Mouse (Mus musculus) stomach, embryonic 15.5 days (tissue): ENCODE measurements around the gene Trpm7. TPM values are rescaled to one million over a fixed set of nuclear protein-coding genes. Genes with fewer than 3 reads are reported as not detected.
"Not testable (repeated sequence)": the region's sequence is repeated elsewhere in the genome, so short reads cannot be mapped to it uniquely, and the experiment has no call there.

Experiments
- ATAC-seq: fragments of 200-750 bp; cut with Nextera tagmentation; 2 replicates; pipeline ENCODE4 v1.8.0; 2017; ENCODE audit warnings: low read depth, moderate number of reproducible peaks, moderate TSS enrichment; ENCODE audit not compliant: insufficient read depth, low FRiP score
- H3K27ac ChIP-seq: fragments of 300-500 bp; sonication (generic); 2 replicates; pipeline ENCODE4 v1.5.1; 2015; ENCODE audit warnings: mild to moderate bottlenecking, inconsistent platforms
- H3K27me3 ChIP-seq: fragments of 300-500 bp; sonication (generic); replicated peaks from 2 replicates; pipeline ENCODE4 v1.6.1; 2015; ENCODE audit warnings: inconsistent platforms
- H3K36me3 ChIP-seq: fragments of 300-500 bp; sonication (generic); 2 replicates; pipeline ENCODE4 v1.6.1; 2015; ENCODE audit warnings: inconsistent platforms
- H3K4me1 ChIP-seq: fragments of 300-500 bp; sonication (generic); 2 replicates; pipeline ENCODE4 v1.6.1; 2015; ENCODE audit warnings: inconsistent platforms
- H3K4me2 ChIP-seq: fragments of 300-500 bp; sonication (generic); 2 replicates; pipeline ENCODE4 v1.6.1; 2015; ENCODE audit warnings: mild to moderate bottlenecking, inconsistent platforms
- H3K4me3 ChIP-seq: fragments of 300-500 bp; sonication (generic); replicated peaks from 2 replicates; pipeline ENCODE4 v1.5.1; 2015; ENCODE audit warnings: inconsistent platforms
- H3K9ac ChIP-seq: fragments of 300-500 bp; sonication (generic); 2 replicates; pipeline ENCODE4 v1.6.1; 2015; ENCODE audit warnings: inconsistent platforms
- H3K9me3 ChIP-seq: fragments of 300-500 bp; sonication (generic); 2 replicates; pipeline ENCODE4 v1.6.1; 2016; ENCODE audit warnings: inconsistent platforms
- WGBS: fragments of 180-500 bp; shearing (Covaris S2); methylation state at CpG from one replicate; pipeline ENCODE4 v1.1.7; 2015; 5-methylcytosine and 5-hydroxymethylcytosine counted together
- polyA plus RNA-seq: library from polyadenylated mRNA; unstranded; fragments of >200 nt; fragmentation: Nextera tagmentation; extraction: Ambion mirVana; gene quantifications from 2 replicates; pipeline ENCODE4 v1.2.1, GENCODE M21; 2015

Trpm7 gene
- polyA plus RNA-seq, 1 experiment from 2014 or later, result 48.2 TPM

DNA sequence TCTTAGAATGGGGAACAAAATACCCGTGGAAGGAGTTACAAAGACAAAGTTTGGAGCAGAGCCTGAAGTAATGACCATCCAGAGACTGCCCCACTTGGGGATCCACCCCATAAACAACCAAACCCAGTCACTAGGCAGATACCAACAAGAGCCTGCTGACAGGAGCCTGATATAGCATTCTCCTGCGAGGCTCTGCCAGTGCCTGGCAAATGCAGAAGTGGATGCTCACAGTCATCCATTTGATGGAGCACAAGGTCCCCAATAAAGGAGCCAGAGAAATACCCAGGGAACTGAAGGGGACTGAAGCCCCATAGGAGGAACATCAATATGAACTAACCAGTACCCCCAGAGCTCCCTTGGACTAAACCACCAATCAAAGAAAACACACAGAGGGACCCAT lies 6.7 kb upstream of the Trpm7 start:
- H3K4me3 ChIP-seq, H3K27me3 ChIP-seq, H3K9ac ChIP-seq, H3K4me1 ChIP-seq, H3K4me2 ChIP-seq, H3K36me3 ChIP-seq, H3K27ac ChIP-seq, ATAC-seq, H3K9me3 ChIP-seq: not testable (repeated sequence)
- WGBS, result 66% methylated on average over 2 of the region's 2 CpGs

DNA sequence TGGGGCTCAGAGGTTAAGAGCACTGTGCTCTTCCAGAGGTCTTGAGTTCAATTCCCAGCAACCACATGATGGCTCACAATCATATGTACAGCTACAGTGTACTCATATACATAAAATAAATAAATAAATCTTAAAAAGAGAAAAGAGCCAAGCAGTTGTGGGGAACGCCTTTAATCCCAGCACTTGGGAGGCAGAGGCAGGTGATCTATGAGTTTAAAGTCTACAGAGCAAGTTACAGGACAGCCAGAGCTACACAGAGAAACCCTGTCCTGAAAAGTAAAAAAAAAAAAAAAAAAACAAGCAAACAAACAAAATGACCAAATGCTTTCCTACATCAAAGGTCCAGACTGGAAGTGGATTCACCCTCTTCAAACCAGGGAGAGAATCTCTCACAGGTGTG lies 2.0 kb upstream of the Trpm7 start:
- Histone ChIP-seq H3K4me3 (no peak overlapping the region), H3K27ac (no peak overlapping the region), H3K4me1 (peaks cover 7% of the 10 kb centered on the region; the same call in 1 of the 2 replicates), H3K27me3 (no peaks in the 10 kb centered on the region), H3K36me3 (no peaks in the 10 kb centered on the region), H3K4me2 (no peak overlapping the region), H3K9me3 (no peaks in the 10 kb centered on the region), H3K9ac (no peak overlapping the region)
- 94% methylated on average over 1 of the region's 1 CpGs for whole genome bisulfite sequencing
- ATAC-seq, result no peak

- Histone ChIP-seq H3K4me3 (peak overlapping the region; percentile 87), H3K27me3 (no peaks in the 10 kb centered on the region), H3K36me3 (no peaks in the 10 kb centered on the region), H3K4me1 (peaks cover 7% of the 10 kb centered on the region; the same call in 1 of the 2 replicates), H3K27ac (peak overlapping the region; percentile 100), H3K4me2 (peak overlapping the region; percentile 73), H3K9me3 (no peaks in the 10 kb centered on the region), H3K9ac (peak overlapping the region; percentile 87)
- WGBS, result under 1% methylated on average over 18 of the region's 18 CpGs
- ATAC-seq, result peak; percentile 23; the same call in 1 of the 2 replicates
These were observed 554 bp downstream of the Trpm7 start for GRCm38 (mm10) chr2:126875516-126875835.

- ATAC-seq, result no peak
- H3K27me3 ChIP-seq, result no peaks in the 10 kb centered on the region
- H3K4me1 ChIP-seq, result peaks cover 7% of the 10 kb centered on the region; the same call in 1 of the 2 replicates
- H3K9me3 ChIP-seq, result no peaks in the 10 kb centered on the region
- H3K4me2 ChIP-seq, result peak overlapping the region; percentile 73
- 20% methylated on average over 13 of the region's 13 CpGs for WGBS
- H3K9ac ChIP-seq, result peak overlapping the region; percentile 87
- peak overlapping the region; percentile 87 for H3K4me3 ChIP-seq
- H3K27ac ChIP-seq, result peak overlapping the region; percentile 100
- no peaks in the 10 kb centered on the region for H3K36me3 ChIP-seq
These were observed 1.1 kb downstream of the Trpm7 start for GRCm38 (mm10) chr2:126874809-126875515.

DNA sequence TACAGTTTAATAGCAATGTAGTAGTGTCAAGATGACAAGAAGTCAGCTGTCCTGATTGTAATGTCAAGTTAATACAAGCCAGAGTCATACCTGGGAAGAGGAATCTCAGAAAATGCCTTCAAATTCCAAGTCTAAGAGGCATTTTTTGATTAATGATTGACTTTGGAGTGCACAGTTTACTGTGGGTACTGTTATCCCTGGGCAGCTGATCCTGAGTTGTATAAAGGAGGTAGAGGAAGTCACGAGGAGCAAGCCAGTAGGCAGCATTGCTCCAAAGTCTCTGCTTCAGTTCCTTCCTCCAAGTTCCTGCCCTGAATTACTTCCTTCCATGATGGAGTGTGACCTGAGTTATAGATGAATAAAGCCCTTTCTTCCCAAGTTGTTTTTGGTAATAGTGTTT lies 9.7 kb downstream of the Trpm7 start:
- Histone ChIP-seq H3K36me3 (no peaks in the 10 kb centered on the region), H3K9me3 (no peaks in the 10 kb centered on the region), H3K9ac (no peak overlapping the region), H3K4me3 (no peak overlapping the region), H3K4me1 (no peaks in the 10 kb centered on the region), H3K4me2 (no peak overlapping the region), H3K27ac (no peak overlapping the region), H3K27me3 (no peaks in the 10 kb centered on the region)
- no peak for ATAC-seq
- WGBS, result 61% methylated on average over 1 of the region's 1 CpGs

DNA sequence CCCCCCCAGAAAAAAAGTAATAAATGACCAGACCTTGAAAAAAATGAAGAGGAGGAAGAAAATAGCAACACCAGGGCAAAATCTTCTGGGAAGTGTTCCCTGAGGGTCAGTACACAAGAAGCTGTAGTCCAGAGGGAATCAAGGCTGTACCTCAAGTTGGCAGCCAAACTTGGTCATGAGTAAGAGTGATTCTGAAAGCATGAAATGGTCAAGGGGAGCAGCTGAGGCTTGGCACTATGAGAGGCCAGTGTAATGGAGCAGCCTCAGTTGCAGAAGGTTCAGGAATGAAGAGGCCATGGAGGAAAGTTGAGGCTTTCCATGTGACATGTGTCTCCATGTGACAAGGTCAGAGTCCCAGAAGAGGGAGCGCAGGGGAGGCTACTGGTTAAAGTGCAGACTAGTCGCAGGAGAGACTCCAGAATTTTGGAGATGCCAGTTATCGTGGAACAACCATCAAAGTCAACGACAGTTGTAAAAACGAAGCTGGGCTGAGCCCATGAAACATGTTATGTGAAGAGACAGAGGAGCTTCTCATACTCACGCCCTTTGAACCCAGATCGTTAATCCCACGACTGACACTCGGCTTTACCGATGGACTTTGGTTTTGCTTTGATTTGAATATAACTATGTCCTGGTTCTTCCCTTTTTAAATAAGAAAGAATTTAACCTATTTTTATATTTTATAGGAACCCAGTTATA lies 10.4 kb downstream of the Trpm7 start:
- no peak overlapping the region for H3K27ac ChIP-seq

DNA sequence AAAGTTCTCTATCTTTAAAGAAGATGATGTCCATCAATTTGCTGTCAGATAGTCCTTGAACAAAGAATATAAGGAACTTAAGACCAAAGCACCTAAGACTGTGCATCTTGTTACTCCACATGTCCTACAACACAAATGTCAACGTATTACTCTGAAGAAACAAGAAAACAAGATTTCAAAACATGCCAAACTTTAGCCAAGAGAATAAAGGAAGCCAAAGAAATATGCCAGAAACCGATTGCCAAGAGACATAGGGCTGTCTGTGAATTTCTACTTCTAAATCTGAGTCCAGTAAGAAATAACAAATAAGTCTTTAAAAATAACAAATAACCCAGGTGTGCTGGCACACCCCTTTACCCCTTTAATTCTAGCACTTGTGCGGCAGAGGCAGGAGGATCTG lies 11.0 kb downstream of the Trpm7 start:
- no peaks in the 10 kb centered on the region for H3K9me3 ChIP-seq
- no peaks in the 10 kb centered on the region for H3K4me1 ChIP-seq
- H3K36me3 ChIP-seq, result no peaks in the 10 kb centered on the region
- H3K4me2 ChIP-seq, result no peak overlapping the region
- no peak for ATAC-seq
- H3K27ac ChIP-seq, result no peak overlapping the region
- H3K4me3 ChIP-seq, result no peak overlapping the region
- no peaks in the 10 kb centered on the region for H3K27me3 ChIP-seq
- 91% methylated on average over 3 of the region's 3 CpGs for WGBS
- no peak overlapping the region for H3K9ac ChIP-seq

More for the DNA sequence above, 10.4 kb downstream of the Trpm7 start:
- no peak overlapping the region for H3K9ac ChIP-seq
- no peak overlapping the region for H3K4me3 ChIP-seq
- no peaks in the 10 kb centered on the region for H3K4me1 ChIP-seq
- no peaks in the 10 kb centered on the region for H3K9me3 ChIP-seq
- 82% methylated on average over 10 of the region's 10 CpGs for WGBS
- H3K27me3 ChIP-seq, result no peaks in the 10 kb centered on the region
- H3K4me2 ChIP-seq, result no peak overlapping the region
- ATAC-seq, result no peak
- no peaks in the 10 kb centered on the region for H3K36me3 ChIP-seq

DNA sequence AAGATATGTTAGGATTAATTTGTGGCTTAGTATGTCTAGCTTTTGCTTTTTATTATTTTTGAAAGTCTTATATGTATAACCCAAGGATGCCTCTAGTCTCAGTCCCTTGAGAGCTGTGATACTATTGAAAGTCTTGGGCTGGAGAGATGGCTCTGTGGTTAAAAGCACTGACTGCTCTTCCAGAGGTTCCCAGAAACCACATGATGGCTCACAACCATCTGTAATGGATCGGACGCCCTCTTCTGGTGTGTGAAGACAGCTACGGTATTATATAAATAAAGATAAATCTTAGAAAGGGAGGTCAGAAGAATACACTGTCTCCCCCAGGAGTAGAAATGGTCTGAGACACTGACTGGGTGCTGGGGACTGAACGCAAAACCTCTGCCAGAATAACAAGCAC lies 31.3 kb downstream of the Trpm7 start:
- 80% methylated on average over 4 of the region's 4 CpGs for WGBS

GRCm38 (mm10) chr2:126838848-126839247 lies 37.2 kb downstream of the Trpm7 start:
- Histone ChIP-seq H3K4me1 (no peaks in the 10 kb centered on the region), H3K9ac (no peak overlapping the region), H3K4me2 (no peak overlapping the region), H3K27ac (no peak overlapping the region), H3K4me3 (no peak overlapping the region), H3K36me3 (peaks cover 11% of the 10 kb centered on the region; the same call in 1 of the 2 replicates), H3K9me3 (no peaks in the 10 kb centered on the region), H3K27me3 (no peaks in the 10 kb centered on the region)
- 85% methylated on average over 5 of the region's 5 CpGs for WGBS
- no peak for ATAC-seq

More for the DNA sequence above, 31.3 kb downstream of the Trpm7 start:
- no peak overlapping the region for H3K9ac ChIP-seq
- H3K9me3 ChIP-seq, result no peaks in the 10 kb centered on the region
- H3K4me3 ChIP-seq, result no peak overlapping the region
- peaks cover 2% of the 10 kb centered on the region; the same call in 1 of the 2 replicates for H3K36me3 ChIP-seq
- H3K27ac ChIP-seq, result no peak overlapping the region
- no peak for ATAC-seq
- H3K4me2 ChIP-seq, result no peak overlapping the region
- H3K27me3 ChIP-seq, result no peaks in the 10 kb centered on the region
- no peaks in the 10 kb centered on the region for H3K4me1 ChIP-seq

DNA sequence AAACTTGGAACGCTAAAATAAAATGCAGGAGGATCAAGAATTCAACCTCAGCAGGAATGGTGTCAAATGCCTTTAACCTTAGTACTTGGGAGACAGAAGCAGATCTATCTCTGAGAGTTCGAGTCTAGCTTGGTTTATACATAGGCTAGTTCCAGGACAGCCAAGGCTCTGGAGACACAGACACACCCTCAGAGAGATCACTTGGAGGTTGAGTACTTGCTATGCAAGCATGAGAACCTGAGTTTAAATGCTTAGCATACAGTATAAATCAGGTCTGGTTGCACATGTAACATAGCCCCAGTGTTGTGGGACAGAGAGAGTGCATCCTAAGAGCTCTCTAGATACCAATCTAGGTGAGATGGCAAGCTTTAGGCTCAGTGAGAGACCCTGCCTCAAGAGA lies 58.6 kb downstream of the Trpm7 start:
- H3K36me3 ChIP-seq, result peaks cover 15% of the 10 kb centered on the region
- no peaks in the 10 kb centered on the region for H3K9me3 ChIP-seq
- H3K27me3 ChIP-seq, result no peaks in the 10 kb centered on the region
- no peak overlapping the region for H3K4me3 ChIP-seq
- H3K9ac ChIP-seq, result no peak overlapping the region
- H3K27ac ChIP-seq, result no peak overlapping the region
- H3K4me1 ChIP-seq, result no peaks in the 10 kb centered on the region
- no peak overlapping the region for H3K4me2 ChIP-seq
- ATAC-seq, result no peak
- WGBS, result 88% methylated on average over 2 of the region's 2 CpGs

- ATAC-seq, result no peak
- Histone ChIP-seq H3K4me2 (no peak overlapping the region), H3K9me3 (no peaks in the 10 kb centered on the region), H3K9ac (no peak overlapping the region), H3K4me3 (no peak overlapping the region), H3K27ac (no peak overlapping the region), H3K4me1 (no peaks in the 10 kb centered on the region), H3K36me3 (peaks cover 18% of the 10 kb centered on the region), H3K27me3 (no peaks in the 10 kb centered on the region)
- WGBS, result 84% methylated on average over 4 of the region's 4 CpGs
These were observed 59.2 kb downstream of the Trpm7 start for GRCm38 (mm10) chr2:126816644-126817347.

DNA sequence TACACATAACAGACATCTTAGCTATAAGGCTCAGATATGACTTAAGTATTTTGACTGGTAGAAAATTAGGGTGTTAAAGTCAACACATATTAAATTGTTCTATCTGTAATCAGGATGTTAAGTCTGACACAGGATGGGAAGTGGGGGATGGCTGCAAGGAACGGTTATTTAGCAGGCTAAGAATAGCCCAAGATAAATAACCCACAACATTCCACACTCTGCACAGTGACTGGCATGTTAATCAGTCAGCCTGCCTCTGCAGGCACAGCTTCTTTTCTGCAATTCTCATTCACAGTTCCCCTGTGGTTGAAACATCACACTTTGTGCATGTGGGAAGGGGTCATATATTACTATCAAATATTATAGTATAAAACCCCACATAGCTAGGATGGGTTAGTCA lies 60.2 kb downstream of the Trpm7 start:
- WGBS, result 32% methylated on average over 1 of the region's 1 CpGs
- peaks cover 23% of the 10 kb centered on the region for H3K36me3 ChIP-seq

More for the DNA sequence above, 60.2 kb downstream of the Trpm7 start:
- no peak overlapping the region for H3K4me3 ChIP-seq
- no peak overlapping the region for H3K27ac ChIP-seq
- no peak for ATAC-seq
- H3K4me1 ChIP-seq, result no peaks in the 10 kb centered on the region
- H3K9me3 ChIP-seq, result no peaks in the 10 kb centered on the region
- H3K9ac ChIP-seq, result no peak overlapping the region
- no peak overlapping the region for H3K4me2 ChIP-seq
- no peaks in the 10 kb centered on the region for H3K27me3 ChIP-seq
